Mouse (Mus musculus) spleen, adult 2 months (tissue): Measurements from ENCODE around the gene Eif4a1.

ENCODE experiments used
- CTCF ChIP-seq: fragments of 200-500 bp; IDR thresholded peaks from 2 replicates; pipeline ENCODE4 v1.5.1; 2011; ENCODE audit warnings: mild to moderate bottlenecking, inconsistent platforms; ENCODE audit not compliant: insufficient read depth, insufficient read length, insufficient replicate concordance; ENCODE audit errors: extremely low read depth
- POLR2A ChIP-seq: fragments of 200-500 bp; IDR thresholded peaks from 2 replicates; pipeline ENCODE4 v1.6.1; 2011; ENCODE audit warnings: low read depth, low read length, inconsistent platforms

DNA sequence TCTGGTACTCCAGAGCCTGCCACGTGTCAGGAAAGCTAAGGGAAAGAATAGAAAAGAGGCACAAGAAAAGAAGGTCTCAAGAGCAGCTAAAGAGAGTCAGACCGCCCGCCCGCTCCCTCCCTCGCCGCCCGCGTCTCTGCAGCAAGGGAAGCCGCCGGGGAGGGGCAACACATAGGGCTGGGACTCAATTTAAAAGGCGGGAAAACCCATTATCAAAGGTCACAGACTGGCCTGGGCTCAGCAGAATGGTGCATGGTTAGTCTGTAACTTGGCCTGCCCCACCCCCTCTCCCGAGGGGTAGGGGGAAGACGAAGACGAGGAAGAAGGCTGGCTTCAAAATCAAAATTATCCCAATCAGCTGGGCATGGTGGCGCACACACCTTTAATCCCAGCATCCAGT is 46.4 kb upstream of the Eif4a1 start:
- TF ChIP-seq CTCF (no peak), POLR2A (no peak)
